Mouse (Mus musculus): ENCODE data around the gene Myo5c.

DNA sequence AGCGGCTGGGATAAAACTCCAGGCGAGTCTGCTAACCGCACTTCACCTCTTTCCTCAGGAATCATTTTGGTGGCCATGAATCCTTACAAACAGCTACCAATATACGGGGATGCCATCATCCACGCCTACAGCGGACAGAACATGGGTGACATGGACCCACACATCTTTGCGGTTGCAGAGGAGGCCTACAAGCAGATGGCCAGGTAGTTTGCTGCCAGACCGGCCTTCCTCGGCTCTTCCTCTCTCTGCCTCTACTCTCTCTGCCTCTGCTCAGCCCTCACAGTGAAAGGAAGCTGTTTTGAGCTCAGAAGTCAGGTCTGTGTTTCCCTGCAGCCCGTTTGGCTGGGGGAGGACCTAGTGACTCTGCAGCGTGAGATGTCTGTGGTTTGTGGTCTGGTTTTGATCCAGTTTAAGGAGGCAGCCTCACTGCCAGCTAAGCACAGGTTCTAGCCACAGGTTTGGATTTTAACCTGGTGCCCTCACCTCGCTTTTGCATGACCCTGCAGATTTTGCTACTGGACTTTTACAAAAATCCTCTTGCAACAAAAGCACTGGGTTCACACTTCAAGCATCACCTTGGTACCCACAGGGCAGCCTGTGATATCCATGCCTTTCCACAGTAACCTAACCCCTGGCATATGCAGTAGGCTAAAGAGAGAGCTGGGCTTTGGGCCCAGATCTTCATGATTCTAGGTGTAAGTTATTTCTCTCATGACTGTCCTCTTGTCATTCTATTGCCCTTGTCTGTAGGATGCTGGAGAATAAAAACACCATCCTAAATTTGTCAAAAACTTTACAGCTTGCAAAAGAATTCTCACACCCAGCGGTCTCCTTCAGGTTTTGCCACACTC lies 14.5 kb downstream of the Myo5c start:
- TF ChIP-seq CTCF (IDR thresholded peaks at IDR 0.05; ENCODE audit: low read depth) (no peak), EP300 (IDR thresholded peaks at IDR 0.05; ENCODE audit: low read depth) (no peak)
